Mouse (Mus musculus) Muller cell, postnatal 12 days (primary cell): ENCODE measurements at regions not wholly inside any gene's neighbourhood (a gene's known extent, or its start where the extent isn't known, plus 50 kb on each side); places are given as distances from the start of the nearest gene placed in this dataset.

Experiments used
- DNase-seq: peaks from one replicate; pipeline ENCODE4 v3.0.0-alpha.2; 2015; ENCODE audit errors: inconsistent ontology term

GRCm38 (mm10) chr3:118248768-118249167, 313.2 kb upstream of the Dpyd start:
- no peak for DNase-seq

DNA sequence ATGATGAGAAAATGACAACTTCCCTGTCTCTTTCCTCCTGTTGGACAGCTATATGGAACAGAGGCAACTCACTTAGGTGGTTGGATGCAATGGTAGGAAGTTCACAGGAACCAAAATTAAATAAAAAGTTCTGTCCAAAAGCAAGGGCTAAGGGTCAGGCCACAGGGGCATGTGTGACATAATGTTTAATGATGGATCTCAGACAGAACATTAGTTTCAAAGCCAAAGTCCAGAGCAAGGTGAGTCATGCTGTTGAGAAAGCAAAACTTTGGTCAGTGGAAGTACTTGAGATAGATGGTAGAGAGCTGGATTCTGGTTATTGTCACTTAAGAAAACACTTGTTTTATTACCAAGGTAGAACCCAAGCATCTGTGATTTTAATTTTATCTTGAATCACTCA, 286.0 kb upstream of the Dpyd start:
- no peak for DNase-seq

DNA sequence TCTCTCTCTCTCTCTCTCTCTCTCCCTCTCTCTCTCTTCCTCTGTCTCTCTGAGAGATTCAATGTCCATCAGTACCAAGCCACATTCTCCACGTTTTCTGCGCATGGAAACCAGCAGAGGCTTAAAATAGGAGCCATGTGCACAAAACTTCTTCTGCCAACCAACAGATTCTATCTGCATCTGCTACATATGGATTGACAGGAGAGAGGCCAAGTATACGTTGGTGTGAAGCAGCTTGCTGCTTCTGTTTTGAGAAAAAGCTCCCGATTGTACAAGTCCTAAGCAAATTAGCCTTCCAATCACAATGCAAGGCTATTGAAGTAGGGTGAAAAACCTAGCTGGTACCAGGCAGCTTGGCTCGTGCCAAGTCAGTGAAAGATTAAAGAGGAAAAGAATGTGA, 283.7 kb upstream of the Dpyd start:
- no peak for DNase-seq

- peak; percentile 77 for DNase-seq
Measured at GRCm38 (mm10) chr3:118286946-118287345, 275.0 kb upstream of the Dpyd start.

DNA sequence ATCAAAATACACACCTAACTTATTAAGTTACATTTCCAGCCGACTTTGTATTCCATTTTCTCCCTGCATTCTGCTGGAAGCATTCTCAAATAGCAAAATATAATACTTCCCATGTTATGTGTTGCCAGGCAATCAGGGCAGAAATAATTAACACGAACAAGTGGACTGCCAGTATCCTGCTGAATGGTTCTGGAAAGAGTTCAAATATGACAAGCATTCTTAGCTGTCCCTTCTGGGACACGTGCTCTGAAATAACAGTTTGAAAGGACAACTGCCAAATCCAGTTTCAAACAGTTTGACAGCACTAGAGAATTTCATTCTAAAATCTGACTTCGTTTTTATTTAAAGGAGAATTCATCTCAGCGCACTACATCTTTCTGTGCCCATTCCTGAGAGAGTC, 236.8 kb upstream of the Dpyd start:
- peak; percentile 87 for DNase-seq

- no peak for DNase-seq
Measured at GRCm38 (mm10) chr3:118328237-118328636, 233.7 kb upstream of the Dpyd start.

DNA sequence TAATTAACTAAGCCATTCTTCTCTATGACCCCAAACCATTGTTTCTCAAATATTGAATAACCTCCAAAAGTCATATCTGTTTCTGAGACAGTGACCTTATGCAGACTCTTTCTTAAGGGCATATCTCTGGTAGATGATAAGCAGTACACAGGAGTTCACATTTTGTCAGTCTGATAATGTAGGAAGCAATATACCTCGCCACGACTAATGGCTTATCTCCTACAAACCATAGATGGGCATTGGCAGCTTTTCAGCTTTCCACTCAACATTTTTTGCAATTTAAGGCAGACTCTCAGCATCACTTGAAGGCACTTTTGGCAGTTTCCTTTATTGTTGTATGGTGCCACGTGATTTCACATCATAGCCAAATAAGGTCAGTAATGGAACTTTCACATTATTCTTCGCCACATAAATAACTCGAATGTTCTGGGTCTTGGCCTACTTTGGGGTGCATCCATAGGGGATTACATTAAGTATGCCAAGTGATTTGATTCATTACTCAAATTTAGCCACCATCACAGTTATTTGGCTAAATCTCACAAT, 232.7 kb upstream of the Dpyd start:
- no peak for DNase-seq

GRCm38 (mm10) chr3:118331559-118331958, 230.4 kb upstream of the Dpyd start:
- peak; percentile 30 for DNase-seq

DNA sequence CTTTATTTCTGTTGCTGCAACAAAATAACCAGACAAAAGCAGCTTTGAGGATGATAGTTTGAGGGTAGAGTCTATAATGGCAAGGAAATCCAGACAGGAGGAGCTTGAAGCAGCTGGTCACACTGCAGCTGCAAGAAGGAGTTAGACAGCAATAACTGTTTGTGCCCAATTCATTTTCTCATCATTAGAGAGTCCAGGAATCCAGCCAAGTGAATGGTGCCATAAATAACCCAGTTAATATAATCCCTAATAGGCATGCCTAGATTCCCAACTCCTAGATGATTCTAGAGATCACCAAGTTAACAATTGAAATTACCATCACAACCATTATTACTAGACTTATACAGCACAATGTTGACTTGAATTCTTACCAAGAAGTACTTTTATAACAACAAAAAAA, 223.2 kb upstream of the Dpyd start:
- DNase-seq, result peak; percentile 77

- DNase-seq, result peak; percentile 19
Measured at GRCm38 (mm10) chr3:118361741-118362141, 200.2 kb upstream of the Dpyd start.
